Mouse (Mus musculus): Measurements from ENCODE around the gene Bmpr1a. TPM values are rescaled to one million over a fixed set of nuclear protein-coding genes. Genes with fewer than 3 reads are reported as not detected.
"Not testable (repeated sequence)": the region's sequence is repeated elsewhere in the genome, so short reads cannot be mapped to it uniquely, and the experiment has no call there.

Bmpr1a gene
- total RNA-seq, 2 experiments from 2014 or later: 60.5 to 71.4 TPM

DNA sequence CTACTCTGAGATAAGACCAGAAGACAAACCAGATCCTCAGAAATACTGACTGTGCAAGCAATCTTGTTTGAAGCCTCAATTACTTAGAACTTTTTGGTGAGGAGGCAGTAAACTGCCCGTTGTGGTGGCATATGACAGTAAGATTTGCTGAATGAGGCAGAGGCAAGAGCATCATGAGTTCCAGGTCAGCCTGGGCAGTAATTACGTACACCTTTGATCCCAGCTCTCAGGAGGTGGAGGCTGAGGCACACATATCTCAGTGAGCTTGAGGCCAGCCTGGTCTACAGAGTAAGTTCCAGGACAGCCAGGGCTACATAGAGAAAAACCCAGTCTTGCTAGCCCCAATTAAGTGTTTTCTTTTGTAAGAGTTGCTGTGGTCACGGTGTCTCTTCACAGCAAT lies 48.9 kb downstream of the Bmpr1a start:
- intact Hi-C loops (cut with DNase I): no loop called here
- DNase-seq: no peak

DNA sequence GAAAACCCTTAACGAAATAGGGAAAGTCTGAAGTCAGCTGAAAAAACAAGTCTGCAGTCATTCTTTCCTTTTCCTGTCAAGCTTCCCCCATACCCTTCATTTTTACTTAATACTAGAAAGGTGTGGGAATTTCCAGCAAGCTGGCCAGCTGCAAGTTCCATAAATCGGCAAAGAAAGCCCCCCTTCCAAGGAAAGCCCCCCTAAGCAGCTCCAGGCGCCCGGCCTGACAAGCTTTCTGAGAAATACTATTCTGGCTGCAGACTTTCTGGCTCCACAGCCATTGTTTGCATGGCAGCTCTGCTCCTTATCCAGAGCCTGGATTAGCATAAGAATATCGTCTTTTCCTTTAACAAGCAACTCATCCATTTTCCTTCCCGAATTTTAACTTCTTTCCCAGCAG lies 49.5 kb downstream of the Bmpr1a start:
- no peak for DNase-seq
- intact Hi-C loops (cut with DNase I): no loop called here

DNA sequence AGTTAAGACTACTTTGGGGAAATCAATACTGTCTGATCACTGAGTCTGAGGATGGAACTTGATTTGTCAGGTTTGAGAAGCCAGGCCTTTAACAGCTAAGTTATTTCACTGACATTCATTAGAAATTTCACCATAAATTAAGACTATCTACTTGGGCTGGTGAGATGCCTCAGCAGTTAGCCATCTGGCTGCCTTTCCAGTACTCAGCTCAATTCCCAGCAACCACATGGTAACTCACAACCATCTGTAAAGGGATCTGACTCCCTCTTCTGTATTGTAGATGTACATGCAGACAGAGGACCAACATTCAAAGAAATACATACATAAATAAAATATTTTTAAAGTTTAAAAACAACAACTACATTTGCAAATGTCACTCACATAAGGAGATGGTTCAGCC lies 51.3 kb downstream of the Bmpr1a start:
- intact Hi-C loops (cut with DNase I): no loop called here
- DNase-seq: no peak

DNA sequence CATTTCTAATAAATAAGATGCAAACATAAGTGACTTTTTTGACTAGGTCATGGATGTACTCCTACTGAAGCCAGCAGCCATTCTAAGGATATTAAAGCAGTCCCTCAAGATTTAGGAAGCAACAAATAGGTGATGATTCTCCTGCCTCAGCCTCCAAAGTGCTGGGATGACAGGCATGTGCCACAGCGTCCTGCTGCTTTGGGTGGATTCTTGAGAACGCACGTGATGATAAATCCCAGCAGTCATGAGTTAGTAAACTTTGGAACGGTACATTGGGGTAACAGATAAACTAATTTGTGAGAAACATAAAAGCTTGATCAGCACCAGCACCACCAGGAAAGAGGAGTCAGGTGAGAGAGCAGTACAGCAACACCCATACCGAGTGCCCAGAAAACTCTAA lies 52.7 kb downstream of the Bmpr1a start:
- intact Hi-C loops (cut with DNase I): no loop called here
- no peak for DNase-seq

DNA sequence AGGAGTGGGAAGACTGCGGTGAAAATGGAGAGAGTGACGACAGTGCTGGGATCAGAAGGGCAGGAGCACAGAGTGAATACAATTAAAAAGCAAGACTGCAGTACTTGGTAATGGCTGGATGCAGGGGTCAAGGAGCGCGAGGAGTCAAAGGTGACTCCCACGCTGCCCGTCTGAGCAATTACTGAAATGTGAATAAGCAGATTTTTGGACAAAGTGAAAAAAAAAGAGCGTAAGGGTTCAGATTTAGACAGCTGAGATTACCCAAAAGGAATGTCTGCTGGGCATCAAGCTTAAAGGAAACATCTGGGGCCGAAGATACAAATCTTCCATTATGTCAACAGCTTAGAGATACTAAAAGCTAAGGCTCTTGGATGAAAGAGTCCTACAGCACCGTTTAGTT lies 53.3 kb downstream of the Bmpr1a start:
- DNase-seq: no peak
- intact Hi-C loops (cut with DNase I): no loop called here

DNA sequence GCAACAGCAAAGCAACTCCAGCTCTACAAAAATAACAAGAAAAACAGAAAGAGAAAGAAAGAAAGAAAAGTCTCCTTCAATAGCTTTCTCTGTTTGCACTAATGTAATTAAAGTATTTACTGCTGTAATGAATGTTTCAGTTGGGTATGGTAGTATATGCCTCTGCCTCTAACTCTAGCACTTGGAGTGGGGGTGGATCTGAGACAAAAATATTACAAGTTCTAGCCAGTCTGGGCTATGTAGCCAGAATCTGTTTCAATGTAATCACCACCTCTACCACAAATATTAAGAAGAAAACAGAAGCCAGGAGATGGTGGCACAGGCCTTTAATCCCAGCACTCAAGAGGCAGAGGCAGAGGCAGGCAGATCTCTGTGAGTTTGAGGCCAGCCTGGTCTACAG lies 54.7 kb downstream of the Bmpr1a start:
- intact Hi-C loops (cut with DNase I): no loop called here
- DNase-seq: no peak

DNA sequence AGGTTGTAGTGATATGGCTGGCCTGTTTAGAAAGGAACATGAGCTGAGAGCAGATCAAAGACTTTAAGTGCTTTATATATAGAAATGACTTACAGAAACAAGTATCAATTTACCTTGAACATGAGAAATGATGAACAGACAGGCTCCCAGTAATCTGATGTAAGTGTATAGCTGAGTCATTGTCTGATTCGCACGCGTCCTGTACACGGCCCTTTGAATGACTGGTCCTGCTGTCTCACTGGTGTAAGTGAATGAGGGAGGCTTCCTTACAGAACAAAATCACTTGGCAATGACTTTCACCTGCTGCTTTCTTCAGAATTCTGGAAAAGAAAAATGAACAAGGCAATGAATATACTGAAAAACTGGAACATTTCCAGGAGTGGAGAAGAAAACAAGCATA lies 55.5 kb downstream of the Bmpr1a start:
- intact Hi-C loops (cut with DNase I): no loop called here

DNA sequence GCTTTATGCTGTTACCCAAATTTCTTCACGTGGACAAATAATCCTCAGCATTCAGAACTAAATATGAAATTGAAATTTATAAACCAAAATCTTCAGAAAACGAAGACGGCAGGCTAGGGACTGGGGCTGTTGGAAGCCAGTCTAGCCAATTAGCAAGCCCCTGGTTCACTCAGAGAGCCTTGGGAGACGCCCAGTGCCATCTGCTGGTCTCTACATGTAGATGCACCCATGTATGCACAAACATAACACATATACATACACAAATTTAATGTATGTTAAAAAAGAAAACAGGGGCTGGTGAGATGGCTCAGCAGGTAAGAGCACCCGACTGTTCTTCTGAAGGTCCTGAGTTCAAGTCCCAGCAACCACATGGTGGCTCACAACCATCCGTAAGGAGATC lies 56.5 kb downstream of the Bmpr1a start:
- intact Hi-C loops (cut with DNase I): no loop called here
- no peak for DNase-seq

More for the DNA sequence above, 55.5 kb downstream of the Bmpr1a start:
- no peak for DNase-seq

DNA sequence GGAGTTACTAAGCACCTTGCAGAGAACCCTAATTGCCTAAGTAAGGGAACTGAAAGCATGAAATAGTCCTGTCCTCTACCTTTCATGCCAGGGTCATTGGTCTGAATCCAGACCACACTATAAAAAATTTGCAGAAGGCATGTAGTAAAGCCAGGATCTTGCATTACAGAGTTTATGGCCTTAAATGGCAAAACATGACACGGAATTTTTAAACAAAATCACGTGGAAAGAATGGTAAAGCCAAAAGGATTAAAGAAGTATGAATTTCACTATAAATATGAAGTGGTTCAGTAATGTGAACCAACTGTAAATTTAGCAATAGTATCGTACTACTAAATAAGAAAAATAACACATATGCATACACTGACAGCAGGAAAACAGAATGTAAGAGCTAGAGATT lies 57.8 kb downstream of the Bmpr1a start:
- intact Hi-C loops (cut with DNase I): no loop called here
- no peak for DNase-seq

DNA sequence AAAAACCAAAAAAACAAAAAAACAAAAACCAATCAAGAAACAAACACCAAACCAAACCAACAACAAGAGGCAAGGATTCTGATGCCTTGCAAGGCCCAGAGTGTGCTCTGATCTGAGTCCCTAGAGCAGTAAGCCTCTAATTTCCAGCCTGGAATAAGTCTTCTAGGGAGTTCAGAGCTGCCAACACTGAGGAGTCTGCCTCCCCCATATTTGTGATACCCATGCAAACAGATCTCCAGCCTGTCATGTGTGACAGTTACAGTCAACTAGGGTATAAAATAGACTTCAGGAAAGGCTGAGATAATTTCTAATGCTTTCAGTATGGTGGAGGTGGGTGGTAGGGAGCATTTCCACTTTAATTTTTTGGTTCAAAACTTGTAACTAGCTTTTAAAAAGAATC lies 58.2 kb downstream of the Bmpr1a start:
- no peak for DNase-seq
- intact Hi-C loops (cut with DNase I): no loop called here

DNA sequence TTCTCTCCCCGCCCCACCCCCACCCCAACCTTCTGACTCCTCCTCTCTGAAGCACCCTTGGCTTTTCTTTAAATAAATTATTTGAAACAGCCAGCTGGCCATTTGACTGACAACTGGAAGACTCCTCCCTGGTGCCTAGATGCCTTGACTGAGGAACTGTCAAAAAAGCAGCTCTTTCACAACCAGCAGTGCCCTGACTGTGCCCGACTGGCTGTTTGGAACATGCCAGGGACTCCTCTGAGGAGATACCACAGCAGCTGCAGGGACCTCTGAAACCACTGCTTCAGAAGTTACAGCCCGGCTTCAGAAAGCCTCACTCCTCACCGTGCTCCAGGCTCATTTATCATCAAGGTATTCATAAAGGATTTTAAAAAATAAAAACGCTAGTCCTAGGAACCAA lies 58.8 kb downstream of the Bmpr1a start:
- no peak for DNase-seq
- intact Hi-C loops (cut with DNase I): no loop called here

DNA sequence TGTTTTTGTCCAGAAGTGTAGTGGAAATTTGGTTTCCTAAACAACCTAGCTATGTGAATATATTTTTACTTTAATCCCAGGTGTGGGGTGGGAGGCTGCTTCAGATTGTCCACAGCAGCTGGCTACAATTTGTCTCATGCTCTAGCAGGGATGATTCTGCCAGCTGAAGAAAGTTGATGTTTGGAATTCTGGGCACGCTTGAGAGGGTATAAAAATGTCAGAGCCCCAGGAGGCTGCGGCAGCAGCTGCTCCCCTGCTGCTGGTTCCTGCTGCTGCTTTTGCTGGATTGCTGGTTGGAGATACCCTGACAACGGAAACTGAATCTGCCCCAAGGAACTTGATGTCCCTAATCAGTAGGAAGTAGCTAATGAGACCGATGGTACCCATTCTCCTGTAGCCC lies 60.6 kb downstream of the Bmpr1a start:
- no peak for DNase-seq
- intact Hi-C loops (cut with DNase I): no loop called here

DNA sequence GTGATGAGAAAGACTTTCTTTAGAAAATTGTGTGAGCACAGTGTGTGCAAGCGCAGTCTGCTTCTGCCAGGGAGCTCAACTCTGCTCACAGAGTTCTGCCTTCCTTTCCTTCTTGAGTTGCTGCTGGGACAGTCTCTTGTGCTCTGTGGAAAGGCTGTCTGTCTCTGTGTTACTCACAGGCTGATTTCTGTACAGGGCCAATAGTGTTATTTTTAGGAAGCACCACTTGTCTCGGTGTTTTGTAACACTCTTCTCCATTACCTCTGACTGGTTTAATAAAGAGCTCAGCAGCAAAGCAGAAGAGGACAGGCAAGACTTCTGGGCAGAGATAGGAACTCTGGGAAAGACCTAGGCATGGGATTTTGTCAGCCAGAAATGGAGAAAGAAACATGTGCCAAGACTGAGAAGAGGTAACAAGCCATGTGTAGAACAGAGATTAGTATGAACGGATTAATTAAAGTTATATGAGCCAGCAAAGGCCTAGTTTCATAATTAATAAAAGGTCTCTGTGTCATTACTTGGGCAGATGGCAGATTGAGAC lies 62.5 kb downstream of the Bmpr1a start:
- DNase-seq: no peak
- intact Hi-C loops (cut with DNase I): loop anchor here (2.0 kb wide), 1 partner anchor 14 kb away; no protein-coding TSS in a partner anchor

DNA sequence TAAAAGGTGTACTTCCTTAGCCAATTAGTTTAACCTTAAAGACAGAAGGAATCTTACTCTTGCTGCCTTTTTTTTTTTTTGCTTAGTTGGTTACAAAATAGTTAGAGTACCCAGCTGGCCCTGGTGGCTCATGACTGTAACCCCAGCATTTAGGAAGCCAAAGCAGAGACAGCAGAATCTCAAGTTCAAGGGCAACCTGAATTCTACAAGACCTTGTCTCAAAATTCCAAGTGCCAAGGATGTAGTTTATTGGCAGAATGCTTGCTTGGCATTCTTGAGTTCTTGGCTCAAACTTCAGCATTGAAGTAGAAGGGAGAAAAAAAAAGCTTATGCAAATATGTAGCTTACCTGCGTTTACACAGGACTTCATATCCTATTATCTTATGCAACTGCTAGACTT lies 74.1 kb downstream of the Bmpr1a start:
- DNase-seq: no peak
- intact Hi-C loops (cut with DNase I): no loop called here

DNA sequence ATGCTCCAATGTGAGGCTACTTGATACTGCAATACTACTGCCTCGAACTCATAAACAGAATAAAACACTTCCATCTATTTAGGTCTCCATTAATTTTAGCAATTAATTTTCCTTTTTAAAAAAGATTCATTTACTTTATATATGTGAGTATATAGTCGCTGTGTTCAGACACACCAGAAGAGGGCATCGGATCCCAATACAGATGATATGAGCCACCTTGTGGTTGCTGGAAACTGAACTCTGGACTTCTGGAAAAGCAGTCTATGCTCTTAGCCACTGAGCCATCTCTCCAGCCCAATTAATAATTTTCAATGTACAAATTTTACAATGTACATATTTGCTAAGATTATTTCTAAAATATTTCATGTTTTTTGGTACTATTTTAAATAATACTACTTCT lies 74.9 kb downstream of the Bmpr1a start:
- intact Hi-C loops (cut with DNase I): no loop called here
- DNase-seq: no peak

DNA sequence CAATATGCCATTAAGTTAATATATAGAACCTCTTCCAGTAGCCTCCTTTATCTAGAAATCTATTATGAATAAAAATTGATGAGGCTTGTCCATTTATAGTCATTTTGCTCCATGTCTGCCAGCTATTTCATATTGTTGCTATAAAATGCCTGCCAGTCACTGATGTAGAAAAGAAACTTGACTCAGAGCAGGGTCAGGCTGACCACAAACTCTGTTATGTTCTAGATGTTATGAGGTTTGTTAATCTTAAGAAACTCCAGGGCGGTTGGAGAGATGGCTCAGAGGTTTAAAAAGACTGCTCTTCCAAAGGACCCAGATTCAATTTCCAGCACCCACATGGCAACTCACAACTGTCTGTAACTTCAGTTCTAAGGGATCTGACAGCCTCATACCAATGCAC lies 82.1 kb downstream of the Bmpr1a start:
- no peak for DNase-seq

DNA sequence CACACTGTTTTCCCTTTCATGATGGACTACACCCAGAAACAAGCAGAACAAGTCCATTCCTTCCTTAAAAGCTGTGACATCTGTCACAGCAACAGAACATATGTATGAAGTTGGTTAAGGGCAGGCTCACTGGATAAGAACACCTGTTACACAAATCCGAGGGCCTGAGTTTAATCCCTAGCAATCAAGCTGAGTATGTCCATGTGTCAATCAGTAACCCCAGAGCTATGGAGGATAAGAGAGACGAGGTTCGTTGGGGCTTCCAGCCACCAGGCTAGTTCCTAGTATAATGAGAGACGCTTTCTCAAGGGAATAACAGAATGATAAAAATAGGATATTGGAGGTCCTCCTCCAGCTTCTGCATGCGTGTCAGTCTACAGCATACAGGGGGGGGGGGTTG lies 85.6 kb downstream of the Bmpr1a start:
- intact Hi-C loops (cut with DNase I): loop anchor here (2.0 kb wide), 1 partner anchor 13 kb away; no protein-coding TSS in a partner anchor
- DNase-seq: no peak

More for the DNA sequence above, 82.1 kb downstream of the Bmpr1a start:
- intact Hi-C loops (cut with DNase I): no loop called here

DNA sequence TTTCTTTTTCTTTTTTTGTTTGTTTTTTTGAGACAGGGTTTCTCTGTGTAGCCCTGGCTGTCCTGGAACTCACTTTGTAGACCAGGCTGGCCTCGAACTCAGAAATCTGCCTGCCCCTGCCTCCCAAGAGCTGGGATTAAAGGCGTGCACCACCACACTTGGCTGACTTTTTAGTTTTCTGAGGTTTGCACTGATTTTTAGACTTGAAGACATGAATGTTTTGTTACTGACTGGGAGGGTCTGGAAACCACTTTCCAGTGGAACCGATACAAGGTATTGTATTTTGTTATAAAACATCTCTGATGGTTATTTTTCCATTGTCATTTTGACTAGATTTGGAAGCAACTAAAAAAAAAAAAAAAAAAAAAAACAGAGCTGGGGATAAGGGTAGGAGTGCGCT lies 86.2 kb downstream of the Bmpr1a start:
- DNase-seq: not testable (repeated sequence)
- intact Hi-C loops (cut with DNase I): loop anchor here (2.0 kb wide), 1 partner anchor 14 kb away; no protein-coding TSS in a partner anchor

DNA sequence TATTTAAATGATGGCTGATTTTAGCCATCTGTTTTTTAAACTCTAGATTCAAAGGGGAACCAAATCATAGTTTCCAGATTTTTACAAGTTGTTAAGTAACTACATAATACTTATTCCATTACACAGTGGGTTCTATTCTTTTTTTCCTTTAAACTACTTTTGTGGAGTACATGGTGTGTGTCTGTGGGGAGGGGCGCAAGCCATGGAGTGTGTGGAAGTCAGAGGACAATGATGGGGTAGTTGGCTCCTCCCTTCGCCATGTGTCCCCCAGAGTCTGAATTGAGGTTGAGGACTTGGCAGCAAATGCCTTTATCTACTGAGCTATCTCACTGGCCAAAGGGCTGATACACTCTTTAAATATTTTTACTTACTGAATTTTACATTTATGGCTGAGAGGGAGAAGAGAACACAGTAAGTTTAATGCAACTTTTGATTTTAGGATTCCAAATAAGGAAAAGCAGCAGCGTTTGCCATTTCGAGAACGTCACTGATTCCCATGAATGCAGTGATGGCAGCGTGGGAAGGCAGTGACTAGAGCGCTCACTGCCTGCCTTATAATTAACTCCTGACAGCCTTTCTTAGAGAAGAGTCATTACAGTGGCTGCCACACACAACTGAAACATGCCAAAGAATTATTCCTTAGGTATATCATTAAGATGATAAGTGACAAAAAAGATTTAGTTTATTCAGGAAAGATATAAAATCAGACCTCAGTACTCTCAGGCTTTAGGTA lies 90.8 kb downstream of the Bmpr1a start:
- no peak for DNase-seq
- intact Hi-C loops (cut with DNase I): no loop called here

DNA sequence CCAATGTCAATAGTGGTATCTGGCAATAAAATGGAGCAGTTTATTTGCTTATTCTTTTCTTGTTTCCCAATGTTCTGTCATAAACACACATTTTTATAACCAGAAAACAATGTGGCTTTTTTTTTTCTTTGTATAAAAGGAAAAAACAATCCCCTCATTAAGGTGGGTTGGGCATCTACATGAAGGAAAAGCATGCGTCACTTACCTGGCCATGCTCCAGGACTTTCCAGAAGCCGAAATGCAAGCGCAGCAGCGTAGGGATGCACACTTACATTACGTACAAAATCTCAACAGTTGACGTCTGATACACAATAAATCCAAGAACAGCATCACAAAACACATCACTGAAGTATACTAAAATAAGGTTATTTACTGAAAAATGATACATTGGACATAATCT lies 92.4 kb downstream of the Bmpr1a start:
- intact Hi-C loops (cut with DNase I): no loop called here
- no peak for DNase-seq

DNA sequence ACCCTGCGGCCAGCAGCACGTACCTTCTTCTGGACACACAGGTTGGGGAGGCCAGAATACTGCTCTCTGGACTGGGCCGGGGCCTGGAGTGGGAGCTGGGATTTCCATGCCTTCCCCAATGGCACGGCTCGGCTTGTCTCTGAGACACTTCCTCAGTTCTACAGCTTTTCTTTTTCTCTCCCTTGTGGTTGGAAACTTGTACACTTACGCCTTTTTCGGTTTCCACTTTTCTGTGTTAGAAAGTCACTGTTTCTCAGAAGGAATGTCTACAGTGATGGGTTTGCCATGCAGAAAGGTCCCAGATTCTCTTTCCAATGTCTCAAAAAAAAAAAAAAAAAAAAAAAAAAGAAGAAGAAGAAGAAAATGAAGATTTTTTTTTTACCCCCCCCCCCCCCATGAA lies 99.7 kb downstream of the Bmpr1a start:
- intact Hi-C loops (cut with DNase I): loop anchor here (5.0 to 10.0 kb wide), 2 partner anchors 131 to 351 kb away; no protein-coding TSS in a partner anchor
- no peak for DNase-seq

DNA sequence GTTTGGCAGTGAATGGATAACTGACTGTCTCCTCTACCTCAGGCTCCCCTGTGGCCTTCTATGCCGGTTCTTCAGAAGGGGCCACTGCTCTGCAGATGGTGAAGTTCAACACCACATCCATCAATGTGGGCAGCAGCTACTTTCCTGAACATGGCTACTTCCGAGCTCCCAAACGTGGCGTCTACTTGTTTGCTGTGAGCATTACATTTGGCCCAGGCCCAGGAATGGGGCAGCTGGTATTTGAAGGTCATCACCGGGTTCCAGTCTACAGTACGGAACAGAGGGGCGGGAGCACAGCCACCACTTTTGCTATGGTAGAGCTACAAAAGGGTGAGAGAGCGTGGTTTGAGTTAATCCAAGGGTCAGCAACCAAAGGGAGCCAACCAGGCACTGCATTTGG lies 100.3 kb downstream of the Bmpr1a start:
- DNase-seq: no peak
- intact Hi-C loops (cut with DNase I): loop anchor here (5.0 to 10.0 kb wide), 2 partner anchors 131 to 352 kb away; no protein-coding TSS in a partner anchor
